Mouse (Mus musculus) heart, adult 9 months (tissue): ENCODE results near the gene Cdk10.
"Not testable (repeated sequence)": the region's sequence is repeated elsewhere in the genome, so short reads cannot be mapped to it uniquely, and the experiment has no call there.

Experiments
- DNase-seq, 2 experiments: peaks; one replicate each; pipeline ENCODE4 v3.0.0; 2022; ENCODE audit warnings: low spot score in 2 of 2

Cdk10 gene

GRCm38 (mm10) chr8:123233300-123233699 is 8.7 kb downstream of the Cdk10 start:
- DNase-seq = no peak

- no peak for DNase-seq
Observed at GRCm38 (mm10) chr8:123233760-123234159, 9.1 kb downstream of the Cdk10 start.

GRCm38 (mm10) chr8:123234918-123235519 is 10.4 kb downstream of the Cdk10 start:
- no peak for DNase-seq

- DNase-seq = peak; percentile 77 to 82
Observed at GRCm38 (mm10) chr8:123235520-123236497, 11.2 kb downstream of the Cdk10 start, which contains the start of gene Spata2l. Spata2l (minus strand) TSS chr8:123236233.

GRCm38 (mm10) chr8:123239398-123239797 is 14.8 kb downstream of the Cdk10 start:
- DNase-seq = no peak

GRCm38 (mm10) chr8:123242107-123242923 is 17.7 kb downstream of the Cdk10 start:
- DNase-seq = no peak

GRCm38 (mm10) chr8:123243053-123243452 is 18.4 kb downstream of the Cdk10 start:
- no peak for DNase-seq

- DNase-seq = no peak
Observed at GRCm38 (mm10) chr8:123244382-123244781, 19.7 kb downstream of the Cdk10 start.

- no peak for DNase-seq
Observed at GRCm38 (mm10) chr8:123245543-123245942, 20.9 kb downstream of the Cdk10 start.

GRCm38 (mm10) chr8:123247748-123248147 is 23.1 kb downstream of the Cdk10 start:
- DNase-seq = no peak

- no peak for DNase-seq
Observed at GRCm38 (mm10) chr8:123248596-123248995, 24.0 kb downstream of the Cdk10 start.

- DNase-seq = no peak
Observed at GRCm38 (mm10) chr8:123250940-123251339, 26.3 kb downstream of the Cdk10 start.

- no peak for DNase-seq
Observed at GRCm38 (mm10) chr8:123252925-123253324, 28.3 kb downstream of the Cdk10 start.

GRCm38 (mm10) chr8:123253451-123254098 is 28.9 kb downstream of the Cdk10 start:
- DNase-seq = no peak

GRCm38 (mm10) chr8:123254099-123254885 is 29.6 kb downstream of the Cdk10 start, which contains the start of the genes Zfp276 and Vps9d1:
Zfp276 (plus strand) TSS chr8:123254195.
Vps9d1 (minus strand) TSS chr8:123254348.
- peak; percentile 75 to 77 for DNase-seq

GRCm38 (mm10) chr8:123255170-123255569 is 30.5 kb downstream of the Cdk10 start:
- no peak for DNase-seq

- DNase-seq = no peak
Observed at GRCm38 (mm10) chr8:123257114-123257513, 32.5 kb downstream of the Cdk10 start.

- DNase-seq = not testable (repeated sequence)
Observed at GRCm38 (mm10) chr8:123257593-123257992, 33.0 kb downstream of the Cdk10 start.

- no peak for DNase-seq
Observed at GRCm38 (mm10) chr8:123267926-123268656, 43.4 kb downstream of the Cdk10 start.

GRCm38 (mm10) chr8:123271147-123271546 is 46.5 kb downstream of the Cdk10 start:
- no peak for DNase-seq
